Mouse (Mus musculus) kidney, embryonic 15.5 days (tissue): ENCODE measurements at regions not wholly inside any gene's neighbourhood (a gene's known extent, or its start where the extent isn't known, plus 50 kb on each side); places are given as distances from the start of the nearest gene placed in this dataset.
A peak's percentile ranks its signal among the peaks of the same experiment; 100 is the strongest.

ENCODE experiments used
- ATAC-seq: fragments of 200-750 bp; cut with Nextera tagmentation; replicated peaks from 2 replicates; pipeline ENCODE4 v1.8.0; 2017; ENCODE audit warnings: moderate TSS enrichment; ENCODE audit not compliant: low FRiP score
- H3K27ac ChIP-seq: fragments of 300-500 bp; sonication (generic); 2 replicates; pipeline ENCODE4 v1.5.1; 2015; ENCODE audit warnings: mild to moderate bottlenecking, inconsistent platforms
- H3K27me3 ChIP-seq: fragments of 300-500 bp; sonication (generic); 2 replicates; pipeline ENCODE4 v1.6.1; 2015; ENCODE audit warnings: inconsistent platforms
- H3K36me3 ChIP-seq: fragments of 300-500 bp; sonication (generic); 2 replicates; pipeline ENCODE4 v1.6.1; 2015; ENCODE audit warnings: inconsistent platforms
- H3K4me1 ChIP-seq: fragments of 300-500 bp; sonication (generic); 2 replicates; pipeline ENCODE4 v1.6.1; 2015; ENCODE audit warnings: inconsistent platforms
- H3K4me2 ChIP-seq: fragments of 300-500 bp; sonication (generic); 2 replicates; pipeline ENCODE4 v1.6.1; 2015; ENCODE audit warnings: moderate library complexity, mild to moderate bottlenecking, inconsistent platforms
- H3K4me3 ChIP-seq: fragments of 300-500 bp; sonication (generic); replicated peaks from 2 replicates; pipeline ENCODE4 v1.5.1; 2015; ENCODE audit warnings: mild to moderate bottlenecking, inconsistent platforms
- H3K9ac ChIP-seq: fragments of 300-500 bp; sonication (generic); 2 replicates; pipeline ENCODE4 v1.6.1; 2015; ENCODE audit warnings: mild to moderate bottlenecking, inconsistent platforms
- H3K9me3 ChIP-seq: fragments of 300-500 bp; sonication (generic); replicated peaks from 2 replicates; pipeline ENCODE4 v1.6.1; 2016; ENCODE audit warnings: inconsistent platforms
- WGBS: fragments of 180-500 bp; shearing (Covaris S2); methylation state at CpG from one replicate; pipeline ENCODE4 v1.1.7; 2015; ENCODE audit warnings: mixed read lengths; 5-methylcytosine and 5-hydroxymethylcytosine counted together

DNA sequence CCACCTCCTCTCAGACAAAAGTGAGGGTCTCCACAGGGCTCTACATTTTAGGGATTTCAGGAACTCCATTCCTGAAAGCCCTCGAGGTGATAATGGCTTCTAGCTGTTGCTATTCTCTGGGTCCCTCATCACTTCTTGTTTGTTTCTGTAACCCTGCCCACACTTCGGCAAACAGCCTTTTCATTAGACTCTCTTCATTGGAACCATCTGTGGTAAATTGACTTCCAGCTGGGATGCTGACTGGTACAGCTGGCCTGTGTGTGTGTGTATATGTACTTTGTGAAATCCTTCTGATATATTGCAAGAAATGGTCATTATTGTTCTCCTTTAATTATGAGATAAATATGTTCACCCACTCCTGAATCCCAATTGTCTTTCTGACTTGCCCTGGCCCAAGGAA is 50.3 kb downstream of the Gm10192 start:
- Histone ChIP-seq H3K27me3 (no peaks in the 10 kb centered on the region), H3K9me3 (no peaks in the 10 kb centered on the region), H3K36me3 (no peaks in the 10 kb centered on the region), H3K4me3 (no peak overlapping the region), H3K9ac (no peak overlapping the region), H3K4me2 (no peak overlapping the region), H3K4me1 (no peaks in the 10 kb centered on the region), H3K27ac (no peak overlapping the region)
- WGBS = 37% methylated on average over 2 of the region's 2 CpGs
- ATAC-seq = no peak

- no peaks in the 10 kb centered on the region for H3K4me1 ChIP-seq
- no peak overlapping the region for H3K27ac ChIP-seq
- H3K27me3 ChIP-seq = no peaks in the 10 kb centered on the region
- no peak for ATAC-seq
- no peaks in the 10 kb centered on the region for H3K9me3 ChIP-seq
- H3K4me3 ChIP-seq = no peak overlapping the region
- H3K36me3 ChIP-seq = no peaks in the 10 kb centered on the region
- no peak overlapping the region for H3K9ac ChIP-seq
- H3K4me2 ChIP-seq = no peak overlapping the region
- 66% methylated on average over 4 of the region's 4 CpGs for WGBS
Measured at GRCm38 (mm10) chr4:97127780-97128179, 55.2 kb downstream of the Gm10192 start.

GRCm38 (mm10) chr4:97123861-97124260 is 59.1 kb downstream of the Gm10192 start:
- ATAC-seq = no peak
- 41% methylated on average over 1 of the region's 1 CpGs for WGBS
- no peak overlapping the region for H3K4me2 ChIP-seq

GRCm38 (mm10) chr4:97121952-97122351 is 61.0 kb downstream of the Gm10192 start:
- Histone ChIP-seq H3K9me3 (no peaks in the 10 kb centered on the region), H3K9ac (no peak overlapping the region), H3K4me2 (no peak overlapping the region), H3K36me3 (no peaks in the 10 kb centered on the region), H3K4me3 (no peak overlapping the region), H3K27ac (no peak overlapping the region), H3K4me1 (no peaks in the 10 kb centered on the region), H3K27me3 (no peaks in the 10 kb centered on the region)
- peak; percentile 77; the same call in 1 of the 2 replicates for ATAC-seq
- WGBS = 76% methylated on average over 2 of the region's 2 CpGs

More at GRCm38 (mm10) chr4:97123861-97124260, 59.1 kb downstream of the Gm10192 start:
- Histone ChIP-seq H3K36me3 (no peaks in the 10 kb centered on the region), H3K27ac (no peak overlapping the region), H3K27me3 (no peaks in the 10 kb centered on the region), H3K9me3 (no peaks in the 10 kb centered on the region), H3K9ac (no peak overlapping the region), H3K4me3 (no peak overlapping the region), H3K4me1 (no peaks in the 10 kb centered on the region)

DNA sequence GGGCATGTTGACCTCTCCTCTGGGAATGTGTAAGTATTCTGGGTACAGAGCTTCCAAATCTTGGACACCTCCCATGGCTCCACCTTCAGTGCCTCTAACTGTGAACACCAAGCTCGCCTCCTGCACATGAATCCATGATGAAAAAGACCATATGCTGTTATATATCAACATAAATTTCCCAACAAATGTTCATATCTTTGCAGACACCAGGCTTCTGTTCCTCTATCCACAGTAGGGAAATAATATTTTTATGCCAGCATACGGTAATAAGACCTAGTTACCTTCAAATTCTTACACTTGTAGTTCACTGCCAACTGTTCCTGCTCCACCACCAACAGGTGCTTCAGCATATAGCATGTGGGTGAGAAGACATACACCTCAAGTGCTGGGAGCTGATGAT is 63.5 kb downstream of the Gm10192 start:
- WGBS = 89% methylated on average over 2 of the region's 2 CpGs

GRCm38 (mm10) chr4:97117016-97117415 is 66.0 kb downstream of the Gm10192 start:
- Histone ChIP-seq H3K36me3 (no peaks in the 10 kb centered on the region), H3K27ac (no peak overlapping the region), H3K27me3 (no peaks in the 10 kb centered on the region), H3K4me1 (no peaks in the 10 kb centered on the region), H3K4me3 (no peak overlapping the region), H3K9me3 (no peaks in the 10 kb centered on the region), H3K9ac (no peak overlapping the region), H3K4me2 (no peak overlapping the region)
- WGBS = 52% methylated on average over 1 of the region's 1 CpGs
- ATAC-seq = no peak

More for the DNA sequence above, 63.5 kb downstream of the Gm10192 start:
- no peak overlapping the region for H3K27ac ChIP-seq
- H3K4me1 ChIP-seq = no peaks in the 10 kb centered on the region
- no peak overlapping the region for H3K4me2 ChIP-seq
- no peaks in the 10 kb centered on the region for H3K9me3 ChIP-seq
- no peak for ATAC-seq
- H3K9ac ChIP-seq = no peak overlapping the region
- no peaks in the 10 kb centered on the region for H3K27me3 ChIP-seq
- H3K36me3 ChIP-seq = no peaks in the 10 kb centered on the region
- no peak overlapping the region for H3K4me3 ChIP-seq

DNA sequence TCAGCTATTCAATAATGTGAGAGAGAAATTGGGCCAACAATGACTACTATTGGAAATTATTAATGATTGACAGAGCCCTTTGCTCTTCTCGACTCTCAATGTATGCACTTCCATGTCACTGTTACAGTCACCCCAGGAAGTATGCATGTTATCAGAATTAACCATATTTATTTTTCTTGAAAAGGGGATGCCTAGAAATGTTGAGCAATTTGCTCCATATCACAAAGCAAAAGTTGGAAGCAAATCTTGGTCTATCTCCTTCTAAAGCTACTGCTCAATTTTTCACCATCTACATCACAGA is 80.3 kb downstream of the Gm10192 start:
- H3K9me3 ChIP-seq = no peaks in the 10 kb centered on the region
- WGBS = 52% methylated on average over 1 of the region's 1 CpGs
- no peak overlapping the region for H3K4me3 ChIP-seq
- H3K4me1 ChIP-seq = no peaks in the 10 kb centered on the region
- H3K27me3 ChIP-seq = no peaks in the 10 kb centered on the region
- no peak for ATAC-seq
- no peaks in the 10 kb centered on the region for H3K36me3 ChIP-seq
- no peak overlapping the region for H3K4me2 ChIP-seq
- no peak overlapping the region for H3K27ac ChIP-seq
- no peak overlapping the region for H3K9ac ChIP-seq

DNA sequence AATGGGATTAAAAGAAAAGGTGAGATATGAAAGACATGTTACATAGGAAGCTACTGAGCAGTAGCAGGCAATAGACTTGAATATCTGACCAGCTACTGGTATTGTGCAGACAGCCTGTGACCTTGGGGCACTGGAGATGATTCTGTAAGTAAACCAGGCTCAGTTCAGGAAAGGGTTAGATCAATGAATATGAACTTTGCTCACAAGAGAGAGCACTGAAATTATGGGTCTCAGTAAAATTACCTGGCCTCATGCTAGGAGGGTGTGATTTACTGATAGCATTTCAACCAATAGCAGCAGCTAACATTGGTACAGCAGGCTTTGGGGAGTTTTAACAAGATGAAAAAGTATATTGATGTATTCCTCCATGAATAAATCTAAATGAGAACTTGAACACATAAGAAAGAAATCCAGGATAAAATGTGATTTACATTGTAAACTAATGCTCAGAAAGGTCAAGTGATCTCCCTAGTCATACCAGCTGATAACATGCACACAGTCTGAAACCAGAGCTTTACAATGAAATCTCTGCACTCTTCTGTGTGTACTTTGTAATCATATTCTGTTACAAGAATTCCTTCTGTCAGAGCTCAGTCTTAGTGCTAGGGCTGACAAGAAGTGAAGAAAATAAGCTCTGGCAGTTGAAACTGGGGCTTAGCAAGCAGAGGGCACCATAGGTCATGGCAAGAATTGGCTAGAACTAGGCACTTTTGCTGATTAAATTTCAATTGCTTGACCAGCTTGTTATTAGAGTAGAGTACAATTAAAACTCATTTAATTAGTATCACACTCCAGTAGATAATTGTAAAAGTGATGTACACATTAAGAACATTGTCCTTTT is 80.8 kb downstream of the Gm10192 start:
- Histone ChIP-seq H3K4me3 (no peak overlapping the region), H3K27ac (no peak overlapping the region), H3K4me1 (no peaks in the 10 kb centered on the region), H3K36me3 (no peaks in the 10 kb centered on the region), H3K27me3 (no peaks in the 10 kb centered on the region), H3K4me2 (no peak overlapping the region), H3K9me3 (no peaks in the 10 kb centered on the region), H3K9ac (no peak overlapping the region)
- ATAC-seq = peak; percentile 69; the same call in 1 of the 2 replicates

DNA sequence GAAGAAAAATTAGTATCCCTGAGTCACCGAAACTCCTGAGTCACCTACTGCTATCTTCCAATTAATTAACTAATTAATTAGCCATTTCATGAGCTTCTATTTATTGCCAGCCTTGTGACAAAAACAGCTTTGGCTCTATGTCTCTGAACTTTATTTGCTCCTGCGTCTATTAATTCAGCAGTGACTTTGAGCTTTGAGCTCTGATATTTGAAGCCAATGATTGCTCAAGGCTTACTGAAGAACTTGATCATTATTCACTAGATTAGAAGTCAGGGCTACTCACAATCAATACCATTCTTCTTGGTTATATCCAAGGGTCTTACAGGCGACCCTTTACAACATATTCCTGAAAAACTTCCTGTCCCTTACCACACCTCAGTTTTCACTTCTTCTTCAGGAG is 83.2 kb downstream of the Gm10192 start:
- no peaks in the 10 kb centered on the region for H3K9me3 ChIP-seq
- H3K27ac ChIP-seq = no peak overlapping the region
- H3K4me1 ChIP-seq = no peaks in the 10 kb centered on the region
- H3K4me3 ChIP-seq = no peak overlapping the region
- H3K4me2 ChIP-seq = no peak overlapping the region
- H3K27me3 ChIP-seq = no peaks in the 10 kb centered on the region
- no peaks in the 10 kb centered on the region for H3K36me3 ChIP-seq
- no peak overlapping the region for H3K9ac ChIP-seq
- ATAC-seq = no peak
- WGBS = 78% methylated on average over 3 of the region's 3 CpGs

GRCm38 (mm10) chr4:97093576-97093975 is 89.4 kb downstream of the Gm10192 start:
- 38% methylated on average over 3 of the region's 3 CpGs for WGBS
- ATAC-seq = no peak
- Histone ChIP-seq H3K4me3 (no peak overlapping the region), H3K9me3 (no peaks in the 10 kb centered on the region), H3K4me1 (no peaks in the 10 kb centered on the region), H3K9ac (no peak overlapping the region), H3K36me3 (no peaks in the 10 kb centered on the region), H3K27ac (no peak overlapping the region), H3K4me2 (no peak overlapping the region), H3K27me3 (no peaks in the 10 kb centered on the region)

- no peaks in the 10 kb centered on the region for H3K9me3 ChIP-seq
- no peaks in the 10 kb centered on the region for H3K27me3 ChIP-seq
- H3K4me1 ChIP-seq = peaks cover 3% of the 10 kb centered on the region; the same call in 1 of the 2 replicates
- whole genome bisulfite sequencing = 36% methylated on average over 6 of the region's 6 CpGs
- H3K4me3 ChIP-seq = no peak overlapping the region
- no peak overlapping the region for H3K9ac ChIP-seq
- H3K36me3 ChIP-seq = no peaks in the 10 kb centered on the region
- no peak overlapping the region for H3K4me2 ChIP-seq
- ATAC-seq = peak; percentile 90
- H3K27ac ChIP-seq = no peak overlapping the region
Measured at GRCm38 (mm10) chr4:97050735-97051134, 132.2 kb downstream of the Gm10192 start.

- WGBS = 28% methylated on average over 4 of the region's 4 CpGs
- ATAC-seq = peak; percentile 68
- no peak overlapping the region for H3K4me3 ChIP-seq
- no peaks in the 10 kb centered on the region for H3K36me3 ChIP-seq
- H3K9ac ChIP-seq = no peak overlapping the region
- peaks cover 3% of the 10 kb centered on the region; the same call in 1 of the 2 replicates for H3K4me1 ChIP-seq
- H3K27ac ChIP-seq = no peak overlapping the region
- no peaks in the 10 kb centered on the region for H3K27me3 ChIP-seq
- H3K9me3 ChIP-seq = no peaks in the 10 kb centered on the region
- no peak overlapping the region for H3K4me2 ChIP-seq
Measured at GRCm38 (mm10) chr4:97049045-97049674, 133.8 kb downstream of the Gm10192 start.
